Mouse (Mus musculus) spleen, adult 2 months (tissue): ENCODE data around the gene Mn1. TPM values are rescaled to one million over a fixed set of nuclear protein-coding genes. Genes with fewer than 3 reads are reported as not detected.

Experiments used
- DNase-seq, 2 experiments: peaks; one replicate each; pipeline versions ENCODE4 v3.0.0 to v3.0.0-alpha.2; 2012 to 2021; ENCODE audit warnings: low spot score in 2 of 2, low read depth in 1 of 2
- H3K27ac ChIP-seq: fragments of 200-500 bp; 2 replicates; pipeline ENCODE4 v1.5.1; 2012; ENCODE audit warnings: low read length, inconsistent platforms; ENCODE audit not compliant: insufficient read depth
- H3K27me3 ChIP-seq: fragments of 200-500 bp; 2 replicates; pipeline ENCODE4 v1.6.1; 2012; ENCODE audit warnings: mild to moderate bottlenecking, moderate library complexity, low read length, inconsistent platforms; ENCODE audit not compliant: control insufficient read depth, insufficient read depth
- H3K36me3 ChIP-seq: fragments of 200-500 bp; 2 replicates; pipeline ENCODE4 v1.6.1; 2012; ENCODE audit warnings: mild to moderate bottlenecking, low read length, inconsistent platforms; ENCODE audit not compliant: control insufficient read depth, insufficient read depth
- H3K4me1 ChIP-seq: fragments of 200-500 bp; 2 replicates; pipeline ENCODE4 v1.6.1; 2011; ENCODE audit warnings: inconsistent platforms; ENCODE audit not compliant: control insufficient read depth, insufficient read depth, insufficient read length
- H3K4me3 ChIP-seq: fragments of 200-500 bp; 2 replicates; pipeline ENCODE4 v1.5.1; 2011; ENCODE audit warnings: mild to moderate bottlenecking, inconsistent platforms; ENCODE audit not compliant: insufficient read depth, insufficient read length; ENCODE audit errors: extremely low read depth
- CTCF ChIP-seq: fragments of 200-500 bp; IDR thresholded peaks from 2 replicates; pipeline ENCODE4 v1.5.1; 2011; ENCODE audit warnings: mild to moderate bottlenecking, inconsistent platforms; ENCODE audit not compliant: insufficient read depth, insufficient read length, insufficient replicate concordance; ENCODE audit errors: extremely low read depth
- POLR2A ChIP-seq: fragments of 200-500 bp; IDR thresholded peaks from 2 replicates; pipeline ENCODE4 v1.6.1; 2011; ENCODE audit warnings: low read depth, low read length, inconsistent platforms
- WGBS: fragments of 180-500 bp; shearing (Covaris S2); methylation state at CpG from one replicate; pipeline ENCODE4 v1.1.7; 2018; 5-methylcytosine and 5-hydroxymethylcytosine counted together
- polyA plus RNA-seq: library from polyadenylated mRNA; depleted of rRNA; stranded (reverse); fragments of >200 nt; gene quantifications from 2 replicates; pipeline ENCODE4 v1.2.3, GENCODE M21; 2012

The Mn1 gene
- polyA plus RNA-seq, 1 experiment: 0.79 TPM

- Histone ChIP-seq H3K36me3 (no peaks in the 10 kb centered on the region), H3K4me1 (no peaks in the 10 kb centered on the region), H3K27me3 (peaks cover 2% of the 10 kb centered on the region), H3K27ac (no peak overlapping the region), H3K4me3 (no peak overlapping the region)
- DNase-seq: no peak
- WGBS: 79% methylated on average over 3 of the region's 3 CpGs
- no peak for TF ChIP-seq CTCF
- TF ChIP-seq POLR2A: no peak
Observed at GRCm38 (mm10) chr5:111410665-111411064, 6.5 kb upstream of the Mn1 start.

GRCm38 (mm10) chr5:111414192-111414591 lies 3.0 kb upstream of the Mn1 start:
- Histone ChIP-seq H3K36me3 (no peaks in the 10 kb centered on the region), H3K27me3 (peaks cover 27% of the 10 kb centered on the region), H3K4me1 (peaks cover 13% of the 10 kb centered on the region; the same call in 1 of the 2 replicates), H3K4me3 (no peak overlapping the region), H3K27ac (no peak overlapping the region)
- TF ChIP-seq POLR2A (no peak), CTCF (peak; percentile 61; the same call in 1 of the 2 replicates)
- peak; percentile 25 to 63 for DNase-seq
- WGBS: 1% methylated on average over 5 of the region's 5 CpGs

- peaks cover 28% of the 10 kb centered on the region for H3K27me3 ChIP-seq
- 66% methylated on average over 4 of the region's 4 CpGs for WGBS
- peaks cover 13% of the 10 kb centered on the region; the same call in 1 of the 2 replicates for H3K4me1 ChIP-seq
- TF ChIP-seq POLR2A (no peak), CTCF (no peak)
- no peak overlapping the region for H3K27ac ChIP-seq
- no peak overlapping the region for H3K4me3 ChIP-seq
- DNase-seq: no peak
- H3K36me3 ChIP-seq: no peaks in the 10 kb centered on the region
Observed at GRCm38 (mm10) chr5:111414770-111415249, 2.4 kb upstream of the Mn1 start.

- peaks cover 33% of the 10 kb centered on the region for H3K27me3 ChIP-seq
- TF ChIP-seq CTCF: no peak
- TF ChIP-seq POLR2A: no peak
- WGBS: 2% methylated on average over 14 of the region's 14 CpGs
Observed at GRCm38 (mm10) chr5:111415575-111415974, 1.6 kb upstream of the Mn1 start.

GRCm38 (mm10) chr5:111416048-111416447 lies 1.1 kb upstream of the Mn1 start:
- no peak for DNase-seq
- TF ChIP-seq POLR2A: no peak
- TF ChIP-seq CTCF: no peak; the same call in 1 of the 2 replicates
- Histone ChIP-seq H3K27me3 (peaks cover 35% of the 10 kb centered on the region), H3K27ac (no peak overlapping the region), H3K4me1 (peaks cover 13% of the 10 kb centered on the region; the same call in 1 of the 2 replicates), H3K36me3 (no peaks in the 10 kb centered on the region), H3K4me3 (peak overlapping the region; percentile 55)
- 2% methylated on average over 13 of the region's 13 CpGs for WGBS

More at GRCm38 (mm10) chr5:111415575-111415974, 1.6 kb upstream of the Mn1 start:
- DNase-seq: no peak
- H3K4me1 ChIP-seq: peaks cover 13% of the 10 kb centered on the region; the same call in 1 of the 2 replicates
- H3K36me3 ChIP-seq: no peaks in the 10 kb centered on the region
- H3K4me3 ChIP-seq: no peak overlapping the region
- H3K27ac ChIP-seq: no peak overlapping the region

GRCm38 (mm10) chr5:111417378-111418131 lies 393 bp downstream of the Mn1 start:
- Histone ChIP-seq H3K36me3 (no peaks in the 10 kb centered on the region), H3K4me3 (peak overlapping the region; percentile 55), H3K27me3 (peaks cover 35% of the 10 kb centered on the region), H3K27ac (no peak overlapping the region; the same call in 1 of the 2 replicates), H3K4me1 (peaks cover 13% of the 10 kb centered on the region; the same call in 1 of the 2 replicates)
- DNase-seq: no peak
- TF ChIP-seq POLR2A (no peak), CTCF (no peak)
- WGBS: under 1% methylated on average over 103 of the region's 105 CpGs
